Mouse (Mus musculus) embryonic facial prominence, embryonic 12.5 days (tissue): Measurements from ENCODE around the gene Tulp4. TPM values are rescaled to one million over a fixed set of nuclear protein-coding genes. Genes with fewer than 3 reads are reported as not detected.
"Not testable (repeated sequence)": the region's sequence is repeated elsewhere in the genome, so short reads cannot be mapped to it uniquely, and the experiment has no call there.

Experiments
- ATAC-seq: fragments of 200-750 bp; cut with Nextera tagmentation; 2 replicates; pipeline ENCODE4 v1.8.0; 2017; ENCODE audit not compliant: insufficient number of reproducible peaks, insufficient read depth, low FRiP score, low TSS enrichment
- H3K27ac ChIP-seq: fragments of 300-500 bp; sonication (generic); 2 replicates; pipeline ENCODE4 v1.5.1; 2016; ENCODE audit warnings: mild to moderate bottlenecking
- H3K27me3 ChIP-seq: fragments of 300-500 bp; sonication (generic); 2 replicates; pipeline ENCODE4 v1.6.1; 2016; ENCODE audit warnings: mild to moderate bottlenecking, moderate library complexity
- H3K36me3 ChIP-seq: fragments of 300-500 bp; sonication (generic); 2 replicates; pipeline ENCODE4 v1.6.1; 2016; ENCODE audit warnings: mild to moderate bottlenecking
- H3K4me1 ChIP-seq: fragments of 300-500 bp; sonication (generic); 2 replicates; pipeline ENCODE4 v1.6.1; 2016
- H3K4me2 ChIP-seq: fragments of 300-500 bp; sonication (generic); replicated peaks from 2 replicates; pipeline ENCODE4 v1.6.1; 2016; ENCODE audit warnings: mild to moderate bottlenecking, moderate library complexity
- H3K4me3 ChIP-seq: fragments of 300-500 bp; sonication (generic); 2 replicates; pipeline ENCODE4 v1.5.1; 2016; ENCODE audit warnings: mild to moderate bottlenecking
- H3K9ac ChIP-seq: fragments of 300-500 bp; sonication (generic); 2 replicates; pipeline ENCODE4 v1.6.1; 2016; ENCODE audit warnings: mild to moderate bottlenecking, moderate library complexity
- H3K9me3 ChIP-seq: fragments of 300-500 bp; sonication (generic); 2 replicates; pipeline ENCODE4 v1.6.1; 2016; ENCODE audit warnings: mild to moderate bottlenecking, moderate library complexity
- WGBS: fragments of 180-500 bp; shearing (Covaris S2); methylation state at CpG from one replicate; pipeline ENCODE4 v1.1.7; 2016; 5-methylcytosine and 5-hydroxymethylcytosine counted together
- polyA plus RNA-seq: library from polyadenylated mRNA; unstranded; fragments of >200 nt; fragmentation: Nextera tagmentation; extraction: Ambion mirVana; gene quantifications from 2 replicates; pipeline ENCODE4 v1.2.1, GENCODE M21; 2016

The Tulp4 gene
- polyA plus RNA-seq, 1 experiment from 2014 or later, result 103 TPM

- H3K27me3 ChIP-seq, H3K4me3 ChIP-seq, H3K36me3 ChIP-seq, H3K4me1 ChIP-seq, H3K9me3 ChIP-seq, H3K4me2 ChIP-seq, ATAC-seq, H3K9ac ChIP-seq, H3K27ac ChIP-seq: not testable (repeated sequence)
- 96% methylated on average over 1 of the region's 1 CpGs for WGBS
Observed at GRCm38 (mm10) chr17:6251298-6251697, 145.1 kb downstream of the Tulp4 start.

- not testable (repeated sequence) for H3K9ac ChIP-seq, H3K27me3 ChIP-seq, H3K36me3 ChIP-seq, H3K9me3 ChIP-seq, H3K27ac ChIP-seq, H3K4me1 ChIP-seq
- 0% methylated on average over 19 of the region's 51 CpGs for WGBS
- Histone ChIP-seq H3K4me3 (peak within 1 kb of the TSS; percentile 18; the same call in 1 of the 2 replicates), H3K4me2 (peak within 1 kb of the TSS; percentile 43)
- ATAC-seq, result peak; percentile 60
Observed at GRCm38 (mm10) chr17:6256400-6257069, 150.3 kb downstream of the Tulp4 start, which contains the start of gene Tmem181a. TSS of gene Tmem181a (plus strand) at chr17:6256860.

DNA sequence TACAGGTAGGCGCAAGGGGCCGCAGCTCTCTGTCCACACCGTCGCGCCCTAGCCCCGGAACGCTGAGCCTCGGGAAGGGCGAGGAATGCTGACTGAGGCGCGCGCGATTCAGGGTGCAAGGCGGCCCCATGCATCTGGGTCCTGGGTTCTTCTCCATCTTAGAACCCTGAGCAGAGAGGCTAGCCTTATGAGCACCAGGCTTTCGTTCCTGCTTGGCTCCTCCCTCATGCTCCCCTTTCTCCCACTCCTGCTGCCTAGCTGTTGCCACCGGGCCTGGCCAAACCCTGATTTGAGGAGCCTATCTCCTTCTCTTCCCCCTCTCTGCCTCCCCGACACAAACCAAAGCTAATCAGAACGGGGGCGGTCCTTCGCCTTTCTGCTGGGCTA lies 150.8 kb downstream of the Tulp4 start:
- H3K27ac ChIP-seq, H3K9ac ChIP-seq, H3K36me3 ChIP-seq, H3K9me3 ChIP-seq, H3K4me1 ChIP-seq, H3K27me3 ChIP-seq, ATAC-seq: not testable (repeated sequence)
- peak overlapping the region; percentile 18; the same call in 1 of the 2 replicates for H3K4me3 ChIP-seq
- H3K4me2 ChIP-seq, result peak overlapping the region; percentile 43
- WGBS, result 1% methylated on average over 19 of the region's 20 CpGs

GRCm38 (mm10) chr17:6269876-6270831 lies 163.9 kb downstream of the Tulp4 start:
- WGBS, result 3% methylated on average over 53 of the region's 84 CpGs
- H3K9ac ChIP-seq, result peak overlapping the region; percentile 69
- peak; percentile 22; the same call in 1 of the 2 replicates for ATAC-seq
- peak overlapping the region; percentile 50 for H3K4me3 ChIP-seq
- H3K27me3 ChIP-seq, H3K36me3 ChIP-seq, H3K9me3 ChIP-seq, H3K4me1 ChIP-seq, H3K27ac ChIP-seq: not testable (repeated sequence)
- H3K4me2 ChIP-seq, result peak overlapping the region; percentile 58

DNA sequence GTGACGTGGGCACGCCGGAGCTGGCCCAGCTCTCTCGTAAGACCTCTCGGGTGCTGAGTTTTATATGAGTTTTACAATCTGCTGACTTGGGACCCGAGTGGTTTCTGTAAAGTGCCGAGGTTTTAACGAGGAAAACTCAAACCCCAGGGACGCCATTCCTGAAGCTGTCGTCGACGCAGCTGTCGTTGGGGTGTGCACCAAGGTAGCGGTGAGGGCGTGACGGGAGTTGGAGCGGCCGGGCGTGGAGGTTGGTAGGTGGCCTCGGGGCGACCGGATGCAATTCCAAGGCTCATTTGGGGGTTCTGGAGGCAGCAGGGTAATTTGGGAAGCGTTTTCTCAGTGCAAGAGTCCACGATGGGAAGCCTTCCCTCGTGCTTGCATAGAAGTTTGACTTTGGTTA lies 164.6 kb downstream of the Tulp4 start:
- not testable (repeated sequence) for ATAC-seq, H3K36me3 ChIP-seq, H3K27ac ChIP-seq, H3K27me3 ChIP-seq, H3K9me3 ChIP-seq, H3K4me1 ChIP-seq
- WGBS, result under 1% methylated on average over 25 of the region's 25 CpGs
- Histone ChIP-seq H3K9ac (peak overlapping the region; percentile 69), H3K4me2 (peak overlapping the region; percentile 58), H3K4me3 (peak overlapping the region; percentile 50)

- not testable (repeated sequence) for H3K36me3 ChIP-seq, H3K4me1 ChIP-seq, H3K9ac ChIP-seq, H3K27ac ChIP-seq, H3K9me3 ChIP-seq, H3K4me3 ChIP-seq, ATAC-seq, H3K4me2 ChIP-seq, H3K27me3 ChIP-seq
- 85% methylated on average over 6 of the region's 6 CpGs for WGBS
Observed at GRCm38 (mm10) chr17:6271970-6272369, 165.7 kb downstream of the Tulp4 start.

DNA sequence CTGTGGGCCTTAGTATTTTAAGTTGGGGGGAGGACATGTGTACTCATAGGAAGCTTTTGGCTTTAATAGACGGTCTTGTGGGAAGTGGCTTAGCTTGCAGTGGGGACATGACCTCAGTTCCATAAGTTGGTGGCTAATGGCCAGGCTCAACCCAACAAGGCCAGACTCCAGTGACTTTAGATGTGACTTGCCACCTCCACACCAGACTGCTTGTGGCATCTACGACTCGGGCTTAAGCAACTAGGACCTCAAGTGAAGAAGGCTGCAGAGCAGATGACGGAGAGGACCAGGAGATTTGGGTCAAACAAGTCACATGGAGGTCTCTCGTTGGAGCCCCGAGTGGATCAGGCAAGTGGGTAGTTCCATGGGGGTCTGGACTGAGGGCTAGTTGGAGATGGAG lies 168.5 kb downstream of the Tulp4 start:
- not testable (repeated sequence) for ATAC-seq, H3K4me3 ChIP-seq
- WGBS, result 90% methylated on average over 5 of the region's 6 CpGs

DNA sequence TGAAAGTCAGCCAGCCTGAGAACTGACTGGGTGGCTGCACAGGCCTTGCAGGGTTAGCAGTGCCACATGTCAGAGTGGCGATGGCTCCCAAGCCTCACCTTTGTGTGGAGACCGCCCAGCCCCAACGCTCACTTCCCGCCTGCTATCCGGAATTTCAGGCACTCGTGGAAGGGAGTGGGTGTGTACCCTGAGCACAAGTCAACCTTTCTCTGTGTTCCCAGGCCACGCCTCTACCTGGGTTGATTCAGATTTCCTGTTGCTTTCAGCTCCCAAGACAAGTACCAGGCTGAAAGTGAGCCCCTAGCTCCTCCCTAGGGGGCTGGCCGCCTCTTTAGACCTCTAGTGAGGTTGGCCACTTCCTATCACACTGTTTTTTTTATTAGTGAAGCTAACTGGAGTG lies 173.0 kb downstream of the Tulp4 start:
- 51% methylated on average over 8 of the region's 8 CpGs for whole genome bisulfite sequencing
- ATAC-seq, result peak; percentile 37; the same call in 1 of the 2 replicates
- H3K27ac ChIP-seq, H3K4me1 ChIP-seq, H3K27me3 ChIP-seq, H3K9me3 ChIP-seq, H3K36me3 ChIP-seq, H3K9ac ChIP-seq, H3K4me3 ChIP-seq, H3K4me2 ChIP-seq: not testable (repeated sequence)

More for the DNA sequence above, 168.5 kb downstream of the Tulp4 start:
- H3K27me3 ChIP-seq, H3K9ac ChIP-seq, H3K36me3 ChIP-seq, H3K9me3 ChIP-seq, H3K4me2 ChIP-seq, H3K4me1 ChIP-seq, H3K27ac ChIP-seq: not testable (repeated sequence)

DNA sequence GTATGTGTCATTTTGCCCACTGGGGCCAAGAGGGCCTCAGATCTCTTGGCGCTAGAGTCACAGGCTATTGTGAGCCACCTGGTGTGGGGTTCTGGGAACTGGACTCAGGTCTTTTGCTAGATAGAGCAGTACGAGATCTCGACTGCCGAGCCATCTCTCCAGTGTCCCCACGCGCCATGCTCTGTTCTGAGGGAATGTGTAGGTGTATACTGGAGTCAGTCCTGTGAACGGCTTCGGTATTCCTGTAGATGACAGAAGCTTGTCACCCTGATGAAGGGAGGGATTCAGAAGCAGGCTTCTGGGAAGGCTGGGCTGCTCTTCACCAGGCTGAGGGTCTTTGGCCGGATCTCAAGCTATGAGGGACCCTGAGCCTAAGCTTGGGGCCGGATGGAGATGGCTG lies 173.5 kb downstream of the Tulp4 start:
- not testable (repeated sequence) for H3K9ac ChIP-seq

DNA sequence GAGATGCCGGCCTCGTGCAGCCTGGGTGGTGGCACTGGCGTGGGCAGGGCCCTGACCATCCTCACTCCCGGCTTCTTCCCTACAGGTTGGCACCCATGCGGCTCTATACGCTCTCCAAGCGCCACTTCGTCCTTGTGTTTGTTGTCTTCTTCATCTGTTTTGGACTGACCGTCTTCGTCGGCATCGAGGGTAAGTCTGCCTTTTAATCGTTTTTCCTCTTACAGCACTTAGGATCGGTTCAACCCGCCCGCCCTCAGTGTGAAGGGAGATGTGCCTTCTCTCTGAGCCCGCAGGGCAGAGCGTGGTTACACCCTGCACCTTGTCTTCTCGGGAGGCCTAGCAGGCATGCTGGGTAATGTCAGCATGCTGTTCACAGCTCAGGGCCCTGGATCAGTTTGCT lies 174.3 kb downstream of the Tulp4 start:
- H3K4me3 ChIP-seq, H3K9ac ChIP-seq, H3K4me1 ChIP-seq, ATAC-seq, H3K27ac ChIP-seq, H3K27me3 ChIP-seq, H3K9me3 ChIP-seq, H3K4me2 ChIP-seq, H3K36me3 ChIP-seq: not testable (repeated sequence)
- 91% methylated on average over 17 of the region's 19 CpGs for WGBS

More for the DNA sequence above, 173.5 kb downstream of the Tulp4 start:
- H3K4me2 ChIP-seq, H3K27ac ChIP-seq, H3K27me3 ChIP-seq, H3K4me1 ChIP-seq, H3K9me3 ChIP-seq, H3K4me3 ChIP-seq, ATAC-seq, H3K36me3 ChIP-seq: not testable (repeated sequence)
- WGBS, result 89% methylated on average over 10 of the region's 10 CpGs

DNA sequence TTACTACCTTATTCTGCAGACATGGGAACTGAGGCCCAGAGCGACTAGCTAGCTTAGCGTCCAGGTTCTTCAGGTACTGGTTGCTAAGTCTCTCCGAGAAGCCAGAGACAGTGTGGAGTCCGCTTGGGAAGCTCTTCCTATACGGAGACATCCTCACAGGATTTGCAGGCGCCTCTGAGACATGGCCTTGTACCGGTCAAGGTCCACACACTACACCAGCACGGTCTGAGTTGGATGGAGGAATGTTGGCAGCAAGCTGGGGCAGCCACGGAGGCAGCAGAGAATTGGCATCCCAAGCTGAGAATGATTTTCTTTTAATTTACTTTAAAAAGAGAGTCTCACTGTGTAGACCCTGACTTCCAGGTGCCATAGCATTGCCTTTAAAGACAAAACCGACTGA lies 176.9 kb downstream of the Tulp4 start:
- H3K9me3 ChIP-seq, H3K9ac ChIP-seq, H3K27ac ChIP-seq, ATAC-seq, H3K27me3 ChIP-seq, H3K4me3 ChIP-seq, H3K4me1 ChIP-seq, H3K4me2 ChIP-seq, H3K36me3 ChIP-seq: not testable (repeated sequence)
- 95% methylated on average over 8 of the region's 10 CpGs for WGBS

DNA sequence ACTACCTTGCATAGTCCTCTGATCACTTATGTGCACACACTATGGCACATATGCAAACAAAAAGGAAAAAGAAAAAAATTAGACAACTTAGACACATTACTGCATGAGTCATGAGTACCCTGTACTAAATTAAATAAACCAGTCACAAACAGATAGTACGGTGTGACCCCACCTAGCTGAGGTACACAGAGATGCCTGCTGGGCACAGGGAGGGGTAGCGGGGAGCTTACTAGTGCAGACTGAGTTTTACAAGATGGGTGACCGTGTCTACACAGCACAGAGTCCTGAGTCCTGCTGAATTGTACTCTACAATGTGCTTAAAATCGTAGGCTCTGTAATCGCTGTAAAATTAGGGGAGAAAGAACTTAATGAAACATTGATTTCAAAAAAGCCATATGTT lies 179.9 kb downstream of the Tulp4 start:
- WGBS, result 90% methylated on average over 5 of the region's 5 CpGs
- H3K36me3 ChIP-seq, H3K4me3 ChIP-seq, H3K4me1 ChIP-seq, H3K9me3 ChIP-seq, H3K27me3 ChIP-seq, H3K4me2 ChIP-seq, H3K9ac ChIP-seq, ATAC-seq, H3K27ac ChIP-seq: not testable (repeated sequence)
